ENCODE assay signal across 8 mouse cellular contexts in genomic region chr19:44295251-44295650, GRCm38 (mm10). TPM values are rescaled to one million over a fixed set of nuclear protein-coding genes. Genes with fewer than 3 reads are reported as not detected.
A peak's percentile ranks its signal among the peaks of the same experiment; 100 is the strongest.
DNase-seq lines count a peak whose midpoint lies in the region; ATAC-seq and TF ChIP-seq lines count a peak whose summit lies in the region.

No protein-coding gene starts in this region.

- no peaks in the 10 kb centered on the region for H3K9me3 ChIP-seq in limb, embryonic 10.5 days (replicated peaks)
- H3K9me3 ChIP-seq in midbrain, embryonic 14.5 days (ENCODE audit: control insufficient read depth, low read length) = no peaks in the 10 kb centered on the region

- peak overlapping the region; percentile 74 for H3K4me3 ChIP-seq in thymus, adult 2 months (ENCODE audit: control insufficient read depth, insufficient read depth, low read length)
- peak overlapping the region; percentile 94 for H3K4me3 ChIP-seq in limb, embryonic 10.5 days
- H3K4me3 ChIP-seq in midbrain, embryonic 14.5 days (replicated peaks; ENCODE audit: low read depth, low read length) = peak overlapping the region; percentile 95

- H3K36me3 ChIP-seq in thymus, adult 2 months (ENCODE audit: control insufficient read depth, insufficient read depth, low read length) = peaks cover 40% of the 10 kb centered on the region
- H3K36me3 ChIP-seq in limb, embryonic 10.5 days = peaks cover 56% of the 10 kb centered on the region
- peaks cover 52% of the 10 kb centered on the region for H3K36me3 ChIP-seq in midbrain, embryonic 14.5 days (ENCODE audit: control insufficient read depth, insufficient read depth, low read length)

- ATAC-seq in midbrain, embryonic 14.5 days (ENCODE audit: low FRiP score, low TSS enrichment) = no peak
- no peak for ATAC-seq in frontal cortex, adult (ENCODE audit: low TSS enrichment)

- WGBS in thymus, adult 2 months = 0% methylated on average over 3 of the region's 3 CpGs
- 18% methylated on average over 3 of the region's 3 CpGs for WGBS in limb, embryonic 10.5 days
- 5% methylated on average over 3 of the region's 3 CpGs for WGBS in midbrain, embryonic 14.5 days

- peak; percentile 28 for DNase-seq in thymus, adult 2 months
- no peak for DNase-seq in thymus, postnatal 10 days (ENCODE audit: low spot score in 2 of 2)
- peak; percentile 71 for DNase-seq in brain, embryonic 14.5 days (ENCODE audit: low read depth)
- peak; percentile 39 to 51 for DNase-seq in heart, adult 18-20 months
- DNase-seq in limb, embryonic 10.5 days (ENCODE audit: low spot score) = no peak
- no peak for DNase-seq in midbrain, embryonic 14.5 days
- DNase-seq in urinary bladder, postnatal 10 days (ENCODE audit: low spot score) = no peak

- no peak for TF ChIP-seq CTCF in thymus, adult 2 months (IDR thresholded peaks at IDR 0.05; ENCODE audit: borderline replicate concordance, control insufficient read depth, extremely low read depth, insufficient read depth, low read length, poor library complexity)
- TF ChIP-seq CTCF in brain, embryonic 14.5 days (IDR thresholded peaks at IDR 0.05; ENCODE audit: borderline replicate concordance, extremely low read depth, insufficient read depth, insufficient read length) = no peak

- peaks cover 49% of the 10 kb centered on the region for H3K4me1 ChIP-seq in thymus, adult 2 months (replicated peaks; ENCODE audit: control insufficient read depth, insufficient read depth, low read length)
- peaks cover 71% of the 10 kb centered on the region for H3K4me1 ChIP-seq in limb, embryonic 10.5 days
- peaks cover 49% of the 10 kb centered on the region for H3K4me1 ChIP-seq in midbrain, embryonic 14.5 days (ENCODE audit: control insufficient read depth, insufficient read depth, low read length)

- peak overlapping the region; percentile 100 for H3K4me2 ChIP-seq in midbrain, embryonic 14.5 days (ENCODE audit: low read length)

- H3K27me3 ChIP-seq in thymus, adult 2 months (ENCODE audit: control insufficient read depth, insufficient read depth, low read length) = no peaks in the 10 kb centered on the region
- no peaks in the 10 kb centered on the region for H3K27me3 ChIP-seq in limb, embryonic 10.5 days (ENCODE audit: low read depth, poor library complexity, severe bottlenecking)
- no peaks in the 10 kb centered on the region for H3K27me3 ChIP-seq in midbrain, embryonic 14.5 days (ENCODE audit: control insufficient read depth, insufficient read depth, low read length)

- H3K9ac ChIP-seq in midbrain, embryonic 14.5 days (replicated peaks; ENCODE audit: low read length) = peak overlapping the region; percentile 88

- no peak for TF ChIP-seq POLR2A in thymus, adult 2 months (IDR thresholded peaks at IDR 0.05; ENCODE audit: control insufficient read depth, extremely low read depth, insufficient read depth, low read length, poor library complexity)
- no peak for TF ChIP-seq POLR2A in brain, embryonic 14.5 days (IDR thresholded peaks at IDR 0.05; ENCODE audit: borderline replicate concordance, extremely low read depth, insufficient read depth, insufficient read length, poor library complexity, severe bottlenecking)

- peak overlapping the region; percentile 48 for H3K27ac ChIP-seq in thymus, adult 2 months (ENCODE audit: control insufficient read depth, insufficient read depth, low read length)
- H3K27ac ChIP-seq in limb, embryonic 10.5 days = peak overlapping the region; percentile 98
- H3K27ac ChIP-seq in midbrain, embryonic 14.5 days (replicated peaks; ENCODE audit: low read depth, low read length) = no peak overlapping the region; the same call in 1 of the 2 replicates

RNA-seq across cellular contexts. Expression of gene Scd2, which starts 1.8 kb away (rescaled TPM):
- 261 and 320 TPM in 2 replicates for polyA plus RNA-seq in thymus, adult 2 months (2012; rRNA removed)
- polyA plus RNA-seq in brain, embryonic 14.5 days (2012; rRNA removed) = 346 and 452 TPM in 2 replicates
- 1 to 10 TPM; 9.1 to 9.4 TPM for total RNA-seq in heart, adult 18-20 months (2021)
- polyA plus RNA-seq in limb, embryonic 10.5 days (2016; fragmentation: Nextera tagmentation; extraction: Ambion mirVana) = 324 and 335 TPM in 2 replicates
- 194 and 281 TPM in 2 replicates for polyA plus RNA-seq in midbrain, embryonic 14.5 days (2014; fragmentation: Nextera tagmentation; extraction: Ambion mirVana)

RNA-seq across cellular contexts. Expression of gene Scd4, which starts 37.6 kb away (rescaled TPM):
- 2.2 and 2.7 TPM in 2 replicates for polyA plus RNA-seq in thymus, adult 2 months (2012; rRNA removed)
- polyA plus RNA-seq in brain, embryonic 14.5 days (2012; rRNA removed) = 0.19 and 0.30 TPM in 2 replicates
- 1 to 10 TPM; 4.3 to 7.8 TPM for total RNA-seq in heart, adult 18-20 months (2021)
- polyA plus RNA-seq in limb, embryonic 10.5 days (2016; fragmentation: Nextera tagmentation; extraction: Ambion mirVana) = 0.08 and 0.11 TPM in 2 replicates
- 0.11 and 0.19 TPM in 2 replicates for polyA plus RNA-seq in midbrain, embryonic 14.5 days (2014; fragmentation: Nextera tagmentation; extraction: Ambion mirVana)

Comparison
In these comparisons a context has a peak if more than half of its experiments do, and no peak if none do; other contexts are left out.
1. DNase-seq: peak in thymus, adult 2 months (single experiment), brain, embryonic 14.5 days (single experiment) and heart, adult 18-20 months (2 of 2); none in thymus, postnatal 10 days (0 of 2), limb, embryonic 10.5 days (single experiment), midbrain, embryonic 14.5 days (single experiment) and urinary bladder, postnatal 10 days (single experiment).
2. Peak in every context shown above with its lines, with median percentiles within 50 percentile points of each other: H3K4me3 ChIP-seq.